Mouse (Mus musculus): ENCODE measurements around the gene Slamf9. TPM values are rescaled to one million over a fixed set of nuclear protein-coding genes. Genes with fewer than 3 reads are reported as not detected.

Slamf9 gene
- polyA plus RNA-seq, 1 experiment from 2014 or later, result 1.1 TPM

DNA sequence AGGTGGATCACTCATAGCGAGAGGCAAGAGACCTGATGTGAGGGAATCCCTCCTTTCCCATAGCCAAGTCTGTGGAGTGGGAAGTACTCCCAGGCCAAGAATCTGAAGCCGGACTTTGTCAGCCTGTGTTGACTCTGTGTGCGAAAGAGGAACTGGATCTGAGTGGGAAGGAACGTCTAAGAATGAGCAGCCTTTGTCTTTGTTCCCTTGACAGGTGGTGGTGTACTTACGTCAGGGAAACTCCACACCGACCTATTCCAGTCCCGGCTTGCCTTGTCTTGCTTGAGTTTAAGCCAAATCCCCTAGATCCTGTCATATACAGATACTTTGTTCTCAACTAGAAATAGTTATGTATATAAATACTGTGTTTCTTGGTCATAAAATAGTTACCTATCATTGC lies 47.4 kb downstream of the Slamf9 start:
- H3K4me2 ChIP-seq, result no peak overlapping the region
- H3K4me1 ChIP-seq, result peaks cover 41% of the 10 kb centered on the region
- H3K36me3 ChIP-seq, result no peaks in the 10 kb centered on the region
- peaks cover 53% of the 10 kb centered on the region for H3K27me3 ChIP-seq (replicated peaks)
- no peak overlapping the region for H3K4me3 ChIP-seq
- WGBS (ENCODE audit: insufficient replicate concordance), result 28% methylated on average over 7 of the region's 7 CpGs
- no peak for ATAC-seq
- H3K27ac ChIP-seq, result no peak overlapping the region
- H3K9ac ChIP-seq, result no peak overlapping the region
- peaks cover 6% of the 10 kb centered on the region for H3K9me3 ChIP-seq (replicated peaks)

- WGBS (ENCODE audit: insufficient replicate concordance), result 60% methylated on average over 12 of the region's 12 CpGs
- peaks cover 41% of the 10 kb centered on the region for H3K4me1 ChIP-seq
Measured at GRCm38 (mm10) chr1:172523699-172524101, 48.5 kb downstream of the Slamf9 start.

DNA sequence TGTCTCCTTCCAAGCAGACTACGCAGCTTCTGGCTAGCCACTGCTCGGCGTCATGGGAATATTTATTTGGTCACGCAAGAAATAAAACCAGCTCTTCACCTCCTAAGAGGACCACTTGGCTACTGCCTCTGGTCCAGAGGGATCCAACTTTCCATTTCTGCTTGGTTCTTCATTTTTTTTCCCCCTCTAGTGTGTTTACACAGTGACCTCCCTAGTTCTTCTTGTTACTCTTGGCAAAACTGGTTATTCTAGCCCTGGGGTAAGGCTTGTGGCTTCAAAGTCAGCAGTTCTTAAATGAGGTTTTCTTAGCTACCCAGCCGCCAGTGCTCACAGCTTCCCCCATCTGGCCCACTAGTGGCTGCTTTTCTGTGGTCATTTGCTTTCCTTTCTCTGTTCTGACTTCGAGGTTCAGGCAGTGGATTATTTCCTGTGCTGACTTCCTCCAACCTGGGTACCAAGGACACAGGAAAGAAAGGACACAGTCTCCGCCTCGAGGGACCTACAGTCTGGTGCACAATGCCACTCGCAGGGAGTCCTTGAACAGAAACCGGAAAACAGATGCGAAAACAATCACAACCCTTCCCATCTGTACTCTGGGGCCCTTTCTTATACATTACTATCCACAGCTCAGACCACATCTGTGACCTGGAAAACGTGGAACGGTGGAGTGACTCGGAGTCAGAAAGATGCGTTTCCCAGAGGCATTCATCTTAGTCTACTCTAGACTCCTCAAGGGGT lies 50.0 kb downstream of the Slamf9 start:
- peaks cover 39% of the 10 kb centered on the region for H3K4me1 ChIP-seq
- no peak for ATAC-seq
- 25% methylated on average over 15 of the region's 15 CpGs for WGBS (ENCODE audit: insufficient replicate concordance)
- no peaks in the 10 kb centered on the region for H3K36me3 ChIP-seq
- H3K27ac ChIP-seq, result peak overlapping the region; percentile 41; the same call in 1 of the 2 replicates
- H3K9ac ChIP-seq, result no peak overlapping the region
- H3K4me2 ChIP-seq, result peak overlapping the region; percentile 26
- peaks cover 63% of the 10 kb centered on the region for H3K27me3 ChIP-seq (replicated peaks)
- no peaks in the 10 kb centered on the region for H3K9me3 ChIP-seq (replicated peaks)
- no peak overlapping the region for H3K4me3 ChIP-seq

More at GRCm38 (mm10) chr1:172523699-172524101, 48.5 kb downstream of the Slamf9 start:
- H3K4me3 ChIP-seq, result no peak overlapping the region
- no peak for ATAC-seq
- H3K4me2 ChIP-seq, result no peak overlapping the region
- H3K9me3 ChIP-seq (replicated peaks), result no peaks in the 10 kb centered on the region
- no peaks in the 10 kb centered on the region for H3K36me3 ChIP-seq
- no peak overlapping the region for H3K9ac ChIP-seq
- peaks cover 59% of the 10 kb centered on the region for H3K27me3 ChIP-seq (replicated peaks)
- no peak overlapping the region for H3K27ac ChIP-seq

DNA sequence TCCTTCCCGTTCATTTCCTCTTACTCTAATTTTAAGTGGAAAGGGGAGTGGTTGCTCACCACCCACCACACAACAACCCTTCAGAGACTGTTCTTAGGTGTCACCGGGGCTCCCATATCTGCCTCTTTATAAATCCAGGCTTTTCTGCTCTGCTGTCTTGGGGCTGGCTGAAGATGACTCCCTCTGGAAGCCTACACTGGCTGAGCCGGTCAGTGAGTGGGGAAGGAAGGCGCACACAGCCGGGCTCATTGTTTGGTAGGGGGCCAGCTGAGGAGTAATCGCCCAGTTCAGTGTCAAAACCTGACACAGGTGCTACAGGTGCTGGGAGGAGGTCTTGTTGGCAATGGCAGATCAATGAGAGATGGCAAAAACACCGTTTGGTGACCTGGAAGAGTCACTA lies 50.8 kb downstream of the Slamf9 start:
- H3K4me2 ChIP-seq, result peak overlapping the region; percentile 46
- H3K36me3 ChIP-seq, result no peaks in the 10 kb centered on the region
- H3K27ac ChIP-seq, result peak overlapping the region; percentile 51; the same call in 1 of the 2 replicates
- peaks cover 32% of the 10 kb centered on the region for H3K4me1 ChIP-seq
- no peaks in the 10 kb centered on the region for H3K9me3 ChIP-seq (replicated peaks)
- ATAC-seq, result no peak
- no peak overlapping the region for H3K4me3 ChIP-seq
- peaks cover 68% of the 10 kb centered on the region for H3K27me3 ChIP-seq (replicated peaks)
- H3K9ac ChIP-seq, result no peak overlapping the region
- WGBS (ENCODE audit: insufficient replicate concordance), result 18% methylated on average over 7 of the region's 7 CpGs

- H3K9me3 ChIP-seq (replicated peaks), result no peaks in the 10 kb centered on the region
- peaks cover 26% of the 10 kb centered on the region for H3K4me1 ChIP-seq
- H3K4me2 ChIP-seq, result peak overlapping the region; percentile 46
- peak overlapping the region; percentile 51; the same call in 1 of the 2 replicates for H3K27ac ChIP-seq
- peak; percentile 71 for ATAC-seq
- 3% methylated on average over 23 of the region's 23 CpGs for WGBS (ENCODE audit: insufficient replicate concordance)
- H3K9ac ChIP-seq, result no peak overlapping the region
- H3K36me3 ChIP-seq, result no peaks in the 10 kb centered on the region
- peaks cover 68% of the 10 kb centered on the region for H3K27me3 ChIP-seq (replicated peaks)
- peak overlapping the region; percentile 13; the same call in 1 of the 2 replicates for H3K4me3 ChIP-seq
Measured at GRCm38 (mm10) chr1:172526380-172527081, 51.4 kb downstream of the Slamf9 start.

GRCm38 (mm10) chr1:172527431-172527830 lies 52.3 kb downstream of the Slamf9 start:
- Histone ChIP-seq H3K27me3 (replicated peaks) (peaks cover 68% of the 10 kb centered on the region), H3K4me2 (no peak overlapping the region), H3K9me3 (replicated peaks) (no peaks in the 10 kb centered on the region), H3K36me3 (no peaks in the 10 kb centered on the region), H3K4me3 (no peak overlapping the region), H3K9ac (no peak overlapping the region), H3K4me1 (peaks cover 25% of the 10 kb centered on the region), H3K27ac (no peak overlapping the region)
- WGBS (ENCODE audit: insufficient replicate concordance), result 76% methylated on average over 10 of the region's 10 CpGs
- ATAC-seq, result no peak

Other genes starting within 250 kb of the Slamf9 start
- not detected in 2 replicates for gene Atp1a4, start 216.9 kb upstream of the Slamf9 start, polyA plus RNA-seq (2016; fragmentation: Nextera tagmentation; extraction: Ambion mirVana)
- 19.0 and 20.5 TPM in 2 replicates for gene Igsf8, start 213.7 kb upstream of the Slamf9 start, polyA plus RNA-seq (2016; fragmentation: Nextera tagmentation; extraction: Ambion mirVana)
- gene Atp1a2, start 177.3 kb upstream of the Slamf9 start, polyA plus RNA-seq (2016; fragmentation: Nextera tagmentation; extraction: Ambion mirVana), result 0.24 and 0.36 TPM in 2 replicates
- gene Kcnj9, start 146.0 kb upstream of the Slamf9 start, polyA plus RNA-seq (2016; fragmentation: Nextera tagmentation; extraction: Ambion mirVana), result not detected in 2 replicates
- 0.02 and 0.07 TPM in 2 replicates for gene Kcnj10, start 134.1 kb upstream of the Slamf9 start, polyA plus RNA-seq (2016; fragmentation: Nextera tagmentation; extraction: Ambion mirVana)
- 4.3 TPM in 2 replicates for gene Pigm, start 98.8 kb upstream of the Slamf9 start, polyA plus RNA-seq (2016; fragmentation: Nextera tagmentation; extraction: Ambion mirVana)
- 3.9 and 4.2 TPM in 2 replicates for gene Igsf9, start 6.4 kb downstream of the Slamf9 start, polyA plus RNA-seq (2016; fragmentation: Nextera tagmentation; extraction: Ambion mirVana)
- gene Tagln2, start 24.7 kb downstream of the Slamf9 start, polyA plus RNA-seq (2016; fragmentation: Nextera tagmentation; extraction: Ambion mirVana), result 177 and 178 TPM in 2 replicates
- 0.55 and 0.79 TPM in 2 replicates for gene Cfap45, start 45.4 kb downstream of the Slamf9 start, polyA plus RNA-seq (2016; fragmentation: Nextera tagmentation; extraction: Ambion mirVana)
- gene Vsig8, start 80.6 kb downstream of the Slamf9 start, polyA plus RNA-seq (2016; fragmentation: Nextera tagmentation; extraction: Ambion mirVana), result not detected in 2 replicates
- not detected in 2 replicates for gene Slamf8, start 115.2 kb downstream of the Slamf9 start, polyA plus RNA-seq (2016; fragmentation: Nextera tagmentation; extraction: Ambion mirVana)
- not detected in 2 replicates for gene Fcrl6, start 127.2 kb downstream of the Slamf9 start, polyA plus RNA-seq (2016; fragmentation: Nextera tagmentation; extraction: Ambion mirVana)
- 4.3 and 5.0 TPM in 2 replicates for gene Dusp23, start 157.6 kb downstream of the Slamf9 start, polyA plus RNA-seq (2016; fragmentation: Nextera tagmentation; extraction: Ambion mirVana)
- gene Crp, start 222.7 kb downstream of the Slamf9 start, polyA plus RNA-seq (2016; fragmentation: Nextera tagmentation; extraction: Ambion mirVana), result 8.9 and 9.1 TPM in 2 replicates